Mouse (Mus musculus) left cerebral cortex, adult 9 months (tissue): ENCODE data around the gene Snx9.

Experiments used
- DNase-seq, 2 experiments: peaks; one replicate each; pipeline ENCODE4 v3.0.0; 2022; ENCODE audit warnings: low spot score in 2 of 2

Gene Snx9

DNA sequence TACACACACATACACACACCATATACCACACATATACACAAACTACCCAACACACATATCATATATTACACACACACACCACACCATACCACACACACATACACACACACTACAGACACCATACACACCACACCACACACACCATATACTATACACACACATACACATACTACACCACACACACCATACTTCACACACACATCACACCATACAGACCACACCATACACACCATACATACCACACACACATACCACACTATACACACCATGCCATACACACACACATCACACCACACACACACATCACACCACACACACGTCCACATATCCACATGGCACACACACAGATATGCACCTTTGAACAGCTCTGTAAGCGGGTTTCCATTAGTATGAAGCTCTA lies 34.3 kb upstream of the Snx9 start:
- DNase-seq = no peak

DNA sequence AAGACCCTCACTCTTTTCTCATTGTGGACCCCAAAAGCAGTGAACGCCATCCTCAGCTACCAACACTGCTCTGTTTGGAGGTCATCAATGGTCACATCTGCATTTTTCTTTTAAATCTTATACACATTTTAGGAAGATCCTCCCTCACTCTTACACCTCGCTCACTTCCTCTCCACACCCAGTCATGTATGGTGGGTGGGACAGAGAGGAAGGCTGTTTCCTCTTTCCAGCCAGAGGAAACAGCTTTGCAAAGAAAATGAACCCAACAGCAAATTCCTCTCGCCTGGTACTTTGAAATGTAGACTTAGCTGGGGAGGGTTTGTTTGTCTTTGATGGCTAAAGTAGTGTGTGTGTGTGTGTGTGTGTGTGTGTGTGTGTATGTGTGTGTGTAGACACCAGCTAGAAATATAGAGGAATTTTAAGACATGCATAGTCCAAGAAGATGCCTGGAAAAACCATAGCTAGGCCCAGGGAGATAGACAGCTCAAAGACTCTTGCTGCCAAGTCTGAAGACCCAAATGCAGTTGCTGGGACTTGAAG lies 33.2 kb upstream of the Snx9 start:
- no peak for DNase-seq

DNA sequence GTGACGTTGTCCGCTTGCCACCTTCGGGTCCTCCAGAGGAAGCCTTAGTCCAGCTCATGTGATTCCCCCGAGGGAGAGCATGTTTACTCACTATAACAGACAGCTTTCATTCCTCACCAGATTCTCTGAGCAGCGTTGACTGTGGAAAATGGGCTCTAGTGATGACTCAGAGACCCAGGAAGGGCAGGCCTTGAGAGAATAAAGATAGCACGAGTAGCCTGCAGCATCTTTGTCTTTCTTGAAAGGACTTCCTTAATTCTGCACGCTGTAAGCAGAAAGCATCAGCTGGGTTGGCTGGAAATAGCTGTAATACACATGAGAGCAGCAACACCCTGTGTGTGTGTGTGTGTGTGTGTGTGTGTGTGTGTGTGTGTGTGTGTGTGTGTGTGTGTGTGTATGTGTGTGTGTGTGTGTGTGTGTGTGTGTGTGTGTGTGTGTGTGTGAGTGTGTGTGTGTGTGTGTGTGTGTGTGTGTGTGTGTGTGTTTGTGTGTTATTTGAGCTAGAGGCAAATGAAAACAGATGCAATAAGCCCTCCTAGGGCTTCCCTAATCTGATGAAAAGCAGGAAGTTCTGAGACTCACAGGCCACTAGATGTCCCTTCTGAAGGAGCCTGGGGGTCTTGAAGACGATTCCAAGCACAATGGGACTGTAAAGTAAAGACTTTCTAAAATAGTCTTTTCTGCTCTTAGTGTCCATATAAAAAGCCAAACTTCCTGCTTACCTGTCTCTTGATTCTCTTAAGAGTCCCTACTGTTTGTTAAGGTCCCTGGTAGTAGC lies 27.1 kb upstream of the Snx9 start:
- DNase-seq = peak in 1 of 2 experiments; percentile 33

DNA sequence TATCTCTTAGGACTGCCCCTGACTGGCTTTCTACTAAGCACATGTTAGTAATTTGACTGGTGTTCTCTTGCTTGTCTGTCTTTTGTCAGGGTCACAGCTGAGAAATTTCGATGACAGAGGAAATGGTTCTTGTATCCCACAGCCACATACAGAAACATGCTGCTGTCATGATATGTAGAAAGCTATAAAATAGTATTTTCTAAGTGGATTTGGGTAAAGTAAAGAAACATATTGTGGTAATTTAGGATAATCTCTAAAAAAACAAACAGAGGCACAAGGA lies 26.5 kb upstream of the Snx9 start:
- DNase-seq = no peak

DNA sequence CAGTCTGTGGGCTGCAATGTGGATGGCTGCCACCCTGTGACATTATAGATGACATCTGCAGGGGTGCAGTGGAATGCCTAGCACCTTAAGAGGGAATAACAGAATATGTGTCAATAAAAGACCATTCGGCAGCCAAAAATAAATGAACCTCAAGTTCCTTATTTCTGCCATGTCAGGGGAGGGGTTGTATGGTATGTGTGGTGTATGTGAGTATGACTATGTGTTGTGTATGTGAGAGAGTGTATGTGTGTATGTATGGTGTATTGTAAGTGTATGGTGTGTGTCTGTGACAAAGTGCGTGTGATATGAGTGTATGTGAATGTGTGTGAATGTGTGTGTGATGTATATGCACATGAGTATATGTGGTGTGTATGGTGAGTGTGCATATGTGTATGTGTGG lies 23.3 kb upstream of the Snx9 start:
- DNase-seq = no peak

DNA sequence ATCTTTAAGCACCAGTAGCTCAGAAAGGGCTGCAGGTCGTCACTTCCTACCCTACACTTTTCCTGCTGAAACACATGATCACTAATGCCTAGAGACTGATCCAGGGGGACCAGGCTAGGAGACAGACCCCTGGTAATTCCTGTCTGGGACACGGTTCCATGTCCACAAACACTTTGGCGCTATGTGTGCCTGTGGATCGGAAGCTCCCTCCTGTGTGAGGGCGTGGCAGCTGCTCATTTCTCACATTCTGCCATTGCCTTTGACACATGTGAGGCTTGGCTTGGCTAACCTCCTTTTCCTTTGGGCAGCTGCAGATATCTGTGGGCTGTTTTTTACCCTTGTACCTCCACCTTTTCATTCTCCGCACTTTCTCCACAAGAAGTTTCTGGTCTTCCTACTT lies 22.0 kb upstream of the Snx9 start:
- no peak for DNase-seq

DNA sequence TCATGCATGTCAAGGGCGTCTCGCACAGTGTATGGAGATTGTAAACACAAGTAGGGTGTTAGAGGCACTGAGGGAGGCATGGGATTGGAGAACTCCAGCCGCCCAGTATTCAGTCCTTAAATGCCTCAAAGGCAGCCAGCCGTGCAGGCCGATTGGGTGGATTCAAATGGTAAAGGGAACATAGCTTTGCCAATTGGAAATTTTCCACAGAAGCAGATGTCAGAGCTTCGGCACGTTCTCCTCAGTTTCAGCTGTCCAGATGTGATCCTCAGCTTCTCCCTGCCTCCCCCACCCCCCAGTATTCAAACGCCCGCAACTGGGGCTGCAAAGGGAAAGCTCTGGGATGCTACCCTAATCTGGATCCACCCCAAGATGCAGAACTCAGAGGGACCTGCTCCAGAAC lies 21.3 kb upstream of the Snx9 start:
- no peak for DNase-seq

DNA sequence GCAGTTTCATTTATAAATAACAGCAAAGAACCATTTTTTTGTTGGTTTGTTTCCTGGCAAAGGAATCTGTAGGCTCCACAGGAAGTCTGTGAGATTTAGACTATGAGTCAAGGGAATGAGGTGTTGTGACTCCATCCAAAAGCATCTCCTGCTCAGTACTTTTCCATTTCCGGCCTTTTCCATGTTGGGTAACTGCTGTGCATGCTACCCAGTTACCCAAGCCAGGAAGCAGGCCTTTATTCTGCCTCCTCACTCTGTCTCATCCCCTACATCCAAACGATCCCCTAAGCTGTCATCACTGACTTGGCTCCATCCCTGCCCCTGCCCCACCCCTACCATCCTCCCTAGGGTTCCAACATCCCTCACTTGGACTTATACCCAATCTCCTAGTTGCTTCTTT lies 18.6 kb upstream of the Snx9 start:
- DNase-seq = peak in 1 of 2 experiments; percentile 28

DNA sequence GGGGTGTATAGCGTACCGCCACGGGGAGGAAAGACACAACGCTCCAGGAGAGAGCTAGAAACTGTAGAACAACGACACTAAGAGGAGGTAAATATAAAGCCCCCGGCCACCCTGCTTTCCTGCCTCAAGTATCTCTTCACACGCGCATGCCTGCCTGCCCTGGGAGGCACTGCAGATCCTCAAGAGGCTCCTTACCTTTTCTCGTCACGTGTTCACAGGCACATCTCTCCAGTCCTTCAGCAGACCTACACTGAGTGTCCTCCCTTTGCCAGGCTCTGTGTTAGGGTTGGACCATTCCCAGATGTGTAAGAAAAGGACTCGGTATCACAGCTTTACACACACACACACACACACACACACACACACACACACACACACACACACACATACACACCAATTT lies 18.1 kb upstream of the Snx9 start:
- DNase-seq = no peak

DNA sequence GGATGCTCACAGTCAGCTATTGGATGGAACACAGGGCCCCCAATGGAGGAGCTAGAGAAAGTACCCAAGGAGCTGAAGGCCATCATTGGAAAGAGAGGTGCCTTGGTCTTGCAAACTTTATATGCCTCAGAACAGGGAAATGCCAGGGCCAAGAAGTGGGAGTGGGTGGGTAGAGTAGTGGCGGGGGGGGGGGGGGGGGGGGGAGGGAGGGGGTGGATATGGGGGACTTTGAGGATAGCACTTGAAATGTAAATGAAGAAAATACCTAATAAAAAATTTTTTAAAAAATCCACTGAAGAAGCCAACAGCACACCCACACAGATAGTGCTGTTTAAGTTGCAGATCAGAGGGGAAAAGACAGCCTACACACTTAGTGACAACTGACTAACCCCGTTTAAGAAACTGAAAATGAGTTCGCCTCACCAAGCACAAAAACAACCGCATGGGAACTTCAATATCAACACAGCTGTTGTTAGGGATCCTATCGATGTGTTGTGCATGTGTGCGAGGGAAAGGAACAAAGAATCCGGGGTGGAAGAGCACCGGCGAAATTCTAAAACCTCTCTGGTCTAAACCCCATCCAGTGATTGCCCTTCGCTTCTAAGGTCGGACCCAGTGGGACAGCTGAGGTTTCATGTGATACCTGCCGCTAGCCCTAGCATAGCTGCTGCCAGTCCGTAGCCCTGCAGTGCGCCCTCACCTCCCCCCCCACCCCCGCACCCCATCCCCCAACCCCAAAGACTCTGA lies 13.1 kb upstream of the Snx9 start:
- DNase-seq = no peak

DNA sequence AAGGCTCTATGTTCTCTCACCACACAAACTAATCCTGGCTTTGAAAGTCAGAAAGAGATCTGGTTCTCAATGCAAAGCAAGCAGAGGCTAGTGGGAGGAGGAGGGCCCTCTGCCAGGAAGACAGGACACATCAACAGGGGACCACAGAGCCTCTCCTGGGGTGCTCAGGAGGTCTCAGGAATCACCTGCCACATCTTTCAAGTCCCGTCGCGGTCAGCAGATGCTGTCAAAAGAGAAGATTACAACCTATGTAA lies 12.6 kb upstream of the Snx9 start:
- no peak for DNase-seq

DNA sequence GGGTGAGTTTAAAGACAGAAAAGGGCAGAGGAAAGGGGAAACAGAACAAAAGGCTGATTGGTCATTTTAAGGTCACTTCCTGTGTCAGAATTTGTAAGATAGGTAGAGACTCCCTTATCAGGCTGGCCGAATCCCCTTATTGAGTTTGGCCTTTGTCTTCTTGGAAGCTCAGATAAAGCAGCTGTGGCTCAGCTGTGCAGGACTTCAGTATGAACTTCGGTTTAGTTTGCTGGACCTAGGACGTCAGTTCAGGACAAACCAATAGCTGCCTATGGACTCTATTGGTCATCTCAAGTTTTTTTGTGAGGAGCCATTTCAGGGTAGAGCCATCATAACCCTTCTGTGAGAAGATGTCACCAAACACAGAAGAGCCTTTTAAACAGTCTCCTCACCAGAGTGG lies 12.2 kb upstream of the Snx9 start:
- no peak for DNase-seq

DNA sequence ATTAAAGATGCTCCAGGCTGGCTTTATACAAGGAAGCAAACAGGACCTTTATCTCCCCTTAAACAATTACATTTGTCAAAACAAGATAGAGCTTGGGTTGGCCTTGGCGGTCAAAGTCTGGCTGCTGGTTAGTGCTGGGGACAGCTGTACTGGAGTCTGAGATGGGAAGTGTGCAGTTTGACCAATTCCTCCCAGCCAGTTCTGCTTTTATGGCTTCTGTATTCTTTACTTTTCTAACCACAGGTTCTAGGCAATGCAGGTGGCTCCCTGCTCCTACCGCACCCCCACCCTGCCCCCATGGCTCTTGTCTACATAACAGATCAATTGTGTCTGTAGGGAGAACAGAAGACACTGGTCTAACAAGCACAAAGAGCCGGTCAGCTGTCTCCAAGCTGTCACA lies 11.2 kb upstream of the Snx9 start:
- DNase-seq = no peak

DNA sequence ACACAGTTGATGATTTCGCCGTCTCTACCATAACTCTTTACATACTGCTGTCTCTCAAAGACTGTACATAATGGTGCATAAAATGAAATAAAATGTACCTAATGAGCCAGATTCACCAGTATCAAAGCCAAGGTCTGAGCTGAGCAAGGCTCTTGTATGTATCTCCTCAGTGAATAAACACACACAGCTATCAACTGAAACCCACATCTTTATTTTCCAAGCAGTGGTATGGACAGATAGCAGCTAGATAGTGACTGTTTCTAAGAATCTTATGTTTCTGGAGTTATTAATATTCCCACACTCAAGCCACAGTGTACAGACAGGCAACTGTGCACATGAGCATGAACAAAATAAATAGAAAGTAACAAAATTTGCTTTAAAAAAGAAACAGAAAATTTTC lies 10.7 kb upstream of the Snx9 start:
- no peak for DNase-seq

DNA sequence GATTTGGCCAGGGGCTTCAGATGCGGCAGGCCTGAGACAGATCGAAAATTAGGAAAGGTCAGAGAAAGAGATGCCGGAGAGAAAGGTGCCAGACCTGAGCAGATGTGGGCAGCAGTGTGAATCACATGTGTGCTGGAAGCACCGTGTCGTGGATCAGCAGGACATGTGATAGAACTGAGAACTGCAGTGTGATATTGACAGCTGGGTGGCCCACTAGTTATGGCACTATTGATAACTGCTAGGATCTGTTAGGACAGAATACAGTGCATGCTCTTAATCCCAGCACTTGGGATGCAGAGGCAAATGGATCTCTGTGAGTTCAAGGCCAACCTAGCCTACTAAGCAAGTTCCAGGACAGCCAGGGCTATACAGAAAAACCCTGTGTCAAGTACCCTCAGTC lies 10.3 kb upstream of the Snx9 start:
- no peak for DNase-seq

DNA sequence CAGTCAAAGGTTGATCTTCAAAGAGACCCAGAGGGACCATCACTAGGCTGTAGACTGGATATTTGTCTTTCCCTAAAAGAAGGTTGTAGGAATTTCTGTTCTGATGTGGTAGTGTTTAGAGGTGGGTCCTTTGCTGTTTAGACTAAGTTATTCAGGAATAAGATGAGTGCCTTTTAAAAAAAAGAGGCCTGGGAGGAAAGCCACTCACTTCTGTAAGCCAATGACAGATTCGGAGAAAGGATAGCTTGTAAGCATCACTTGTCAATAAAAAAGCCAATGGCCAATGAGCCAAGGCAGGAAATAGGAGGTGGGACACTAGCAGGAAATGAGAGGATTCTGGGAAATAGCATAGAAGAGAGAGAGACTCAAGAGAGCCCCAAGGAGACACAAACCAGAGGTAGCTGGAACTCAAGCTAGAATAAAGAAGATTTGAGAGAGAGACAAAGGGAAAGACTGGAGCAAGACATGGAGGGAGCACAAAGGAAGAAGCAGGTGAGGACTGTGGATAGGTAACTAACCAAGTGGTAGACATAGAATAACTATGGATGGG lies 9.8 kb upstream of the Snx9 start:
- DNase-seq = no peak

DNA sequence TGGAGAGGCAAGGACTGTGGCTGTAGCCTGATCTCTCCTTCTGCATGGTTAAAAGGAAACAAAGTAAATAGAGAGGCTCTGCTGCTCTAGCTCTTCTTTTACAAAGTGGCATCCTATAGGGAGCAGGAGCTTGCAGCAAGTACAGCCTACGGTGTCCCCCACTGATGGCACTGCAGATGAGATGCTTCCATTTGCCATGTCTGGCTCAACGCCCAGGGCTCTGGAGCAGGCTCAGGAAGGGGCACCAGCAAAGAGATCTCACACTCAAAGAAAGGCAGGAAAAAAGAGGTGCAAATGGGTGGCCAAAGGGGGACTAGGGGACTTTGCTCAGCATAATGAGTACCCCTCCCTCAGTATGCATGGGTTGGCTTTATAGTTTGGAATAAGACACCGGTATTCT lies 7.0 kb upstream of the Snx9 start:
- no peak for DNase-seq

DNA sequence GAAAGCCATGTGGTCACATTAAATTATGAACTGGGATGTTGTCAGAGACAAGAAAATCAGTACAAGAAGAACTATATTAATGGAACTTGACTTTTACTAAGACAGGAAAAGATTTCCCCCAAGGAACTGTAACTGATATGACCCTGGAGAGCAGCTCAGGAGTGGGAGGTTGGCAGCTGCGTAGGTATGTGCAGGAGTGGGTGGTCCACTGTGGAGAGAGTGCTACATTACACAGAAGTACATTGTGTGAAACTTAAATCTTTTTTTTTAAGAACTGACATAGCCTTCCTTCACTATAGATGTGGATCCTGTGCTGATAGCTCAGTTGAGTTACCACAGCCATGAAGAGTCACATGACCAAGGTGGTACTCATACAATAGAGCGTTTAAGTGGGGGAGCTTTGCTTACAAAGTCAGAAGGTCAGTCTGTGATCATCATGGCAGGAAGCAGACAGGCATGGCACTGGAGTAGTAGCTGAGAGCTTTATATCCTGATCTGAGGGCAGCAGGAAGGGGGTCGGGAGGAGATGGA lies 6.3 kb upstream of the Snx9 start:
- no peak for DNase-seq

DNA sequence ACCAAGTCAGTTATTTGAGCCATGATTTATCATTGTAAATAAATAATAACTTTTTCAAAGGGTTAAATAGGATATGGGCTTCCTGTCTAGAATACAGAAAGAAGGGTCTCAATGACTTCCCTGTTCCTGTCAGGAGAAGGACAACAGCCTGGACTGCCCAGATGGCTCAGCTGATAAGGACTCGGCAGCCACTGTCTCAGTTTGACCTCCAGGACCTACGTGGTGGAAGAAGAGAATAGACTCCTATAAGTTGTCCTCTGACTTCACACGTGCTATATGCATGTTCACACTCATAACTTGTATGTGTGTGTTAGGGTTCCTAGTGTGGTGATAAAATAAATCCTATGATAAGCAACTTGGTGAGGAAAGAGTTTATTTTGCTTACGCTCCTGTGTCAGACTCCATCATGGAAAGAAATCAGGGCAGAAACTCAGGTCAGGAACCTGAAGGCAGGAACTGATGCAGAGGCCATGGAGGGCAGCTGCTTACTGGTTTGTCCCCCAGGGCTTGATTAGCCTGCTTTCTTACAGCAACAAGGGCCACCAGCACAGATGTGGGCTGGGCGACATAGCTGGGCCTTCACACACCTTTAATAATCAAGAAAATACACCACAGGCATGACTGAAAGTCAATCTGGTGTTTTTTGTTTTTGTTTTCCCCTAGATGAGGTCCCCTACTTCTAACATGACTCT lies 1.4 kb upstream of the Snx9 start:
- no peak for DNase-seq

DNA sequence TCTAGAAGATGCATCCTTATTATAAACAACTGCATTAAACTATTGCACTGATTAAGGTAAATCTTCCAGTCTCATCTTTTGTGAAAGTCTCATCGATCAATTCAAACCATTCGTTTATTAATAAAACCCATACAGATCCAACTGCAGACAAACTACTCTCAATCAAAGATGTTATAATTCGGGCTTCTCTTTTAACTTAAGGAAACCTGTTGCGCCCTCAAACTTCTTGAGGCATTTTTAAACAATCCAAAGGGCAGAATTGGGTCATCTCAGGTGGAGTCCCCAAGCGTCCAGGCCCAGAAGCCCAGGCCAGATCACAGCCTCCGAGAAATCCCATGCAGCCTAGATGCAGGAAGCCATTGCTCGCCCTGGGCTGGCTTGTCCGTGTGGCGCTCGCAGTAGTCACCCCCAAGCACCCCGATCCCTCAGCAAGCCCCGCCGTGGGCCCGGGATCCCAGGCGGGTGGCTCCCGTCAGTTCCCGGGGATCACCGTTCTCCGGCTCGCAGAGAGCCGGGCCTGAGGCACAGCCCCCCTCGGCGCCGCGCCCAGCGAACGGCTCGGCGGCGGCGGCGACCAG lies 490 bp upstream of the Snx9 start:
- DNase-seq = no peak

DNA sequence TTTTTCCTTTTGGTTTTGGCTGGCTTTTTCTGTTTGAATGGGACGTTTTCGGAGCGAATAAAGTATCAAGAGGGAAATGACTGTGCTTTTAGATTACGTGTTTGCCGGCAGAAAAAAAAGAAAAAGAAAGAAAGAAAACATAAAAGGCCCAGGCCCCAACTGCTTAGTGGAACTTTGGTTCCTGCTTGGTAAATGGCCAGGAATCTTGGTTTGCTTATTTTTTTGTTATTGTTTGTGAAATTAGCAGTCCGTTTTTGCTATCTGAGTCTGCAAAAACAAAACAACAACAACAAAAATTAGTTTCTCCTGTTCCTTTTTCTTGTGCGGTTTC lies 779 bp downstream of the Snx9 start:
- no peak for DNase-seq

DNA sequence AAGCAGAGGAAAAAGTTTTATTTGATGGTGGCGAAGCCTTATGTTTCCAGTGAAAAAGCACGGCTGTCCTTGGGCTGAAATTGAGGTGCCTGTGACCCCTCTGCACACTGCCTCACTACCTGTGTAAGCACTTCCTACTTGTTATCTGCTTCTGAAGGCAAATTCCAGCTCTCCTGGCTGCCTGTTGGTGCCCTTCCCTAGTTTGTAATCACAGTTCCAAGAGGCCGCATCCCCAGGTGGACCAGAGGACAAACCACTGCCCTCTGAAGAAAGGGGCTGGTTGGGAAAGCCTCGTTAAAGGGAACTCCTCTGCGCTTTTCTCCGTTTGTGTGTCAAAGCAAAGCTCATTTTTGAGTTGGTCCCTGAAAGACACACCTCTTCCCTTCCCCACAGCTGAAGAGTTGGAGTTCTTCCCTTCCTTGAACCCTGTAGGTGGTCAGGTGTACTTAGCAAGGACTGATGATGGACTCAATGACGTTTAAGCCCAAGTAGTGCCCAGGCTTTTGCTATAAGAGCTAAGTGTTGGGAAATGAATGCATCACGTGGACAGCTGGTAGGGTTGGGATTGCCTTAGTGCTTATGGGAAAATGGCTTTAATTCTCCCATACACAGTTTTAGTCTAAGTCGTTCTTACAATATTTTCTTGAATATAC lies 2.0 kb downstream of the Snx9 start:
- no peak for DNase-seq
